Mouse (Mus musculus): ENCODE measurements around the gene Tor1a.
"Not testable (repeated sequence)": the region's sequence is repeated elsewhere in the genome, so short reads cannot be mapped to it uniquely, and the experiment has no call there.

GRCm38 (mm10) chr2:30930846-30931245 lies 36.9 kb downstream of the Tor1a start:
- not testable (repeated sequence) for TF ChIP-seq GATA1 (IDR thresholded peaks at IDR 0.05; ENCODE audit: borderline replicate concordance, low read length); FLI1 (IDR thresholded peaks at IDR 0.05; ENCODE audit: low read length)

Measured in megakaryocyte, embryonic 14.5 days (primary cell).